Mouse (Mus musculus) c-Kit-positive CD71-positive TER-119-positive erythroid progenitor cells, embryonic 14.5 days (primary cell): Measurements from ENCODE around the gene Tceanc2.
A peak's percentile ranks its signal among the peaks of the same experiment; 100 is the strongest.

Source experiments
- DNase-seq: peaks from one replicate; pipeline ENCODE4 v3.0.0-alpha.2; 2013; ENCODE audit warnings: low spot score

Tceanc2 gene

GRCm38 (mm10) chr4:107178830-107179490 lies at the start of gene Tceanc2:
Tceanc2 (minus strand) TSS chr4:107179116.
- peak; percentile 48 for DNase-seq

- DNase-seq: no peak
These were observed 47.4 kb upstream of the Tceanc2 start for GRCm38 (mm10) chr4:107226313-107226712.

GRCm38 (mm10) chr4:107223225-107224204 lies 44.6 kb upstream of the Tceanc2 start:
- DNase-seq: no peak

GRCm38 (mm10) chr4:107221524-107221923 lies 42.6 kb upstream of the Tceanc2 start:
- DNase-seq: no peak

- peak; percentile 80 for DNase-seq
These were observed 38.7 kb upstream of the Tceanc2 start for GRCm38 (mm10) chr4:107217574-107217973.

- DNase-seq: no peak
These were observed 34.5 kb upstream of the Tceanc2 start for GRCm38 (mm10) chr4:107213279-107214011.

GRCm38 (mm10) chr4:107211936-107212335 lies 33.0 kb upstream of the Tceanc2 start:
- no peak for DNase-seq

- no peak for DNase-seq
These were observed 32.5 kb upstream of the Tceanc2 start for GRCm38 (mm10) chr4:107211465-107211864.

- no peak for DNase-seq
These were observed 31.7 kb upstream of the Tceanc2 start for GRCm38 (mm10) chr4:107210483-107211097.

- no peak for DNase-seq
These were observed 30.0 kb upstream of the Tceanc2 start, which contains the start of gene Ldlrad1 for GRCm38 (mm10) chr4:107208880-107209279. Ldlrad1 (plus strand) TSS chr4:107209180.

GRCm38 (mm10) chr4:107207016-107207415 lies 28.1 kb upstream of the Tceanc2 start:
- DNase-seq: no peak

- DNase-seq: no peak
These were observed 24.1 kb upstream of the Tceanc2 start for GRCm38 (mm10) chr4:107203001-107203400.

- no peak for DNase-seq
These were observed 22.9 kb upstream of the Tceanc2 start for GRCm38 (mm10) chr4:107201779-107202178.

- no peak for DNase-seq
These were observed 19.2 kb upstream of the Tceanc2 start for GRCm38 (mm10) chr4:107198072-107198471.

- DNase-seq: no peak
These were observed 17.5 kb upstream of the Tceanc2 start for GRCm38 (mm10) chr4:107196454-107196853.

GRCm38 (mm10) chr4:107193841-107194240 lies 14.9 kb upstream of the Tceanc2 start:
- DNase-seq: no peak

GRCm38 (mm10) chr4:107185703-107186102 lies 6.8 kb upstream of the Tceanc2 start:
- no peak for DNase-seq

GRCm38 (mm10) chr4:107183203-107183602 lies 4.3 kb upstream of the Tceanc2 start:
- DNase-seq: no peak

GRCm38 (mm10) chr4:107182796-107183195 lies 3.9 kb upstream of the Tceanc2 start:
- no peak for DNase-seq

GRCm38 (mm10) chr4:107181866-107182265 lies 3.0 kb upstream of the Tceanc2 start:
- no peak for DNase-seq

GRCm38 (mm10) chr4:107180746-107181145 lies 1.8 kb upstream of the Tceanc2 start:
- DNase-seq: no peak

- no peak for DNase-seq
These were observed 645 bp upstream of the Tceanc2 start for GRCm38 (mm10) chr4:107179561-107179960.
